Mouse (Mus musculus): ENCODE measurements around the gene Sult4a1.

DNA sequence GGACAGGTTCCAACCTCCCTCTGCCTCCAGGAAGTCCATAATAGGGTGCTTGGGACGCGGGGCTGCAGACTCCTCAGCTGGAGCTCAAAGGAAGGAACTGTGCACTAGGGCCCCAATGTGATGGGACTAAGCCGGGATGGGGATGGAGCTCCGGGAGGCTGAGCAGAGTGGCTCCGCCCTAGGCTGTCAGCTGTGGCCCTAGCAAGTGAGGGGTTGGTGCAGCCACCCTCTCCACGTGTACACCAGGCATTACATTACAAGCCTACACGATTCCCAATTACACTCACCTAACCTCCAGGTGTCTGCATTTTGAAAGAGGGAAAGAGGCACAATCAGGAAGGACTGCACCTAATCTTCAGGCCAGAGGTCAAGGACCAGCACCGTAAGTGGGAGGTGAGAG is 17.5 kb upstream of the Sult4a1 start, which contains the start of gene Pnpla5:
- TF ChIP-seq CTCF (IDR thresholded peaks at IDR 0.05) (no peak), EP300 (IDR thresholded peaks at IDR 0.05) (no peak)

All from lung, postnatal 0 days (tissue).